Mouse (Mus musculus): ENCODE results near the gene Klhl29. TPM values are rescaled to one million over a fixed set of nuclear protein-coding genes. Genes with fewer than 3 reads are reported as not detected.

The Klhl29 gene
- total RNA-seq, 2 experiments from 2014 or later: not detected

DNA sequence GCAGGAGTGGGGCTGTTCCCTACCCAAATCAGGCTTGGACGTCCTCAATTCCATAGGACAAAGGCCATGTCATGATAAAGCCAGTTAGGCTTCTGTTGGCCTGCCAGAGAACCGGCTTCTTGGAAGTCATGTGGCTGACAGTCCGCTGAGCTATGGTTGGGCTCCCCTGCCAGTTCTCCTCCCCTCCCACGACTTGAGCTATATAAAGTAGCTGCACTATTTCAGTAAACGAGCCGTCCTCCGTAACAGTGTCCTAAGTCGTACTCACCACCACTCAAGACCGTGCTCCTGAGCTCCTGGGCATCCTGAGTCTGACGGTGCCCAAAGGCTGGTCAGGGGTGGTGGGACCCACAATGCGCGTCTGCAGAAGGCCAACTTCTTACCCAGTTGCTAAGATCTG, 302.3 kb downstream of the Klhl29 start:
- no peak for ATAC-seq (ENCODE audit: poor library complexity, severe bottlenecking)

DNA sequence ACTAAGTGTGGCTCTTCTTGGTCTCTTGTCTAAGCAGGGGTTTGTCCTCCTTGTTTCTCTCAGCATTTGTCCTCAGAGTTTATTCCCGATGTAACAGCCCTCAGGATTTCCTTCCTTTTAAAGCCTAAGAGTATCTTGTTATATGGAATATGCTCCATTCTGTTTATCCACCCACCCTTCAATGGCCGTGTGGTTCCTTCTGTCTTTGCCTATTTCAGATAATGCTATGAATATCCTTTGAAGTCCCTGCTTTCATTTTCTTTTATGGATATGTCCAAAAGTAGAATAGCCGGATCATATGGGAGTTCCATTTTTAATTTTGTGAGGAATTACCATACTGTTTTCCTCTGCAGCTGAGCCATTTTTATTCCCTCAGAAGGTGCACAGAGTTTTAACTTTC, 305.4 kb downstream of the Klhl29 start:
- ATAC-seq (ENCODE audit: poor library complexity, severe bottlenecking): no peak

GRCm38 (mm10) chr12:5067590-5067989, 307.9 kb downstream of the Klhl29 start:
- ATAC-seq (ENCODE audit: poor library complexity, severe bottlenecking): no peak

- no peak for ATAC-seq (ENCODE audit: poor library complexity, severe bottlenecking)
These were observed 327.4 kb downstream of the Klhl29 start for GRCm38 (mm10) chr12:5048104-5048503.

DNA sequence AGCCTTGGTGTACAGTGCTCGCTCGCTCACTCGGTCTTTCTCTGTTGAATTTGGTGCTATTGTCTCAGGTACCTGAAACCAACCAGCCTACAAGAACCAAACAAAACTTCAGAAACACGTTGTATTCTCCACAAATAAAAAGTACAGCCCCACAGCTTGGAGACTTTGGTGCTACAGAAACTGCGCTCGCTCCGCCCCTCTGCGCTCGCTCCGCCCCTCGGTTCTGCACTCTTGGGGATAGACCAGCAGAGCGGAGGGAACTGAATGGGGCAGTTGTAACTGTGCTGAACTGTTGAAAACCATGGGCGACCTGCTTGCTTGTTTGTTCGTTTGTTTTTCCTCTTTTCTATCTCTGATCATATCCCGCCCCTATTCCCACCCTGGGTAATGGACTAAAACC, 331.3 kb downstream of the Klhl29 start:
- no peak for ATAC-seq (ENCODE audit: poor library complexity, severe bottlenecking)

DNA sequence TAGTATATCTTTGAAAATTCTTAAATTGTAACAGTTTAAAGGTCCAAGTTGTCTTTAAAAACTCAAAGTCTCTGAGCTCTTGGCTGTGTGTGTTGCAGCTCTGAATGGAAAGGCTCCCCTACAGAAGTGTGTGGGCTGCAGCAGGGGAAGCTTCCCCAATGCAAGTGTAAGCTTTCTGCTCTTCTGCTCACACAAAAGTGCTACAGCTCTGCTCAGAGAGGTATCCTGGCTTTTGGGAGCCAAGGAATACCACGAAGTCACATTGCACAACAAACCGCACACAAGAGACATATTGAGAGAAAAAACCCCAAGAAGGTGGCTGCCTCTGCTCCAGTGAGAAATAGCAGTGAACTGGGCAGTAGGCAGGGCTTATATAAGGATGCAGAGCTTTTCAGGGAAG, 337.5 kb downstream of the Klhl29 start:
- ATAC-seq (ENCODE audit: poor library complexity, severe bottlenecking): no peak

DNA sequence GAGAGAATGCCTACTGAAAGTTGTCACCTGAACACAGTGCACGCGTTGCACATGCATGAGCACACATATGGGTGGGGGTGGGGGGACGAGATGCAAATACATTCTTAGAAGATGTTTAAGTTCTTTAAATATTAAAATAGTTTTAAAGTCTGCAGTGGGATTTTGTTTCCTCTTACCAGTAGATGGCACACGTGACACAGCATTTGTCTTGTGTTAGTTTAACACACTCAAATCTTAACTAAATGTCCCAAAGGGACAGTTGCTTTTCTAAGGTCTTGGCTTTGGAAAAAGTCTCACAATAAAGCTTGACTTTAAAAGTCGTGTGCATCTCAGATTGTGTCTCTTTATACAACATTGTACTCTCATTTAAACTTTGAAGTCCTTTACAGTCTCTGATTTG, 346.4 kb downstream of the Klhl29 start:
- no peak for ATAC-seq (ENCODE audit: poor library complexity, severe bottlenecking)

Data from megakaryocyte, adult 5-6 weeks (primary cell).